Mouse (Mus musculus): ENCODE results near the gene Serpinb11. TPM values are rescaled to one million over a fixed set of nuclear protein-coding genes. Genes with fewer than 3 reads are reported as not detected.

Serpinb11 gene
- 0.19 TPM in 1 of 2 replicates, not detected in the other for polyA plus RNA-seq (2015; fragmentation: Nextera tagmentation; extraction: Ambion mirVana)

- Histone ChIP-seq H3K9me3 (replicated peaks) (no peaks in the 10 kb centered on the region), H3K9ac (no peak within 1 kb of the TSS), H3K27ac (no peak within 1 kb of the TSS), H3K4me1 (replicated peaks) (no peaks in the 10 kb centered on the region), H3K36me3 (no peaks in the 10 kb centered on the region), H3K27me3 (no peaks in the 10 kb centered on the region), H3K4me2 (no peak within 1 kb of the TSS), H3K4me3 (no peak within 1 kb of the TSS)
- WGBS = 53% methylated on average over 1 of the region's 1 CpGs
- no peak for ATAC-seq (replicated peaks; ENCODE audit: insufficient number of reproducible peaks, insufficient read depth, low FRiP score, low read depth)
Measured at GRCm38 (mm10) chr1:107360898-107361297, at the start of gene Serpinb11. TSS of gene Serpinb11 (plus strand) at chr1:107361198.

GRCm38 (mm10) chr1:107345979-107346378, 15.0 kb upstream of the Serpinb11 start:
- ATAC-seq (replicated peaks; ENCODE audit: insufficient number of reproducible peaks, insufficient read depth, low FRiP score, low read depth) = no peak
- no peaks in the 10 kb centered on the region for H3K27me3 ChIP-seq
- no peak overlapping the region for H3K4me3 ChIP-seq
- H3K9ac ChIP-seq = no peak overlapping the region
- no peaks in the 10 kb centered on the region for H3K36me3 ChIP-seq
- no peaks in the 10 kb centered on the region for H3K4me1 ChIP-seq (replicated peaks)
- H3K9me3 ChIP-seq (replicated peaks) = no peaks in the 10 kb centered on the region
- H3K4me2 ChIP-seq = no peak overlapping the region
- no peak overlapping the region for H3K27ac ChIP-seq

GRCm38 (mm10) chr1:107346788-107347187, 14.2 kb upstream of the Serpinb11 start:
- H3K27me3 ChIP-seq = no peaks in the 10 kb centered on the region
- no peak for ATAC-seq (replicated peaks; ENCODE audit: insufficient number of reproducible peaks, insufficient read depth, low FRiP score, low read depth)
- no peaks in the 10 kb centered on the region for H3K9me3 ChIP-seq (replicated peaks)
- H3K4me1 ChIP-seq (replicated peaks) = no peaks in the 10 kb centered on the region
- H3K9ac ChIP-seq = no peak overlapping the region
- 77% methylated on average over 2 of the region's 2 CpGs for WGBS
- no peak overlapping the region for H3K27ac ChIP-seq
- no peaks in the 10 kb centered on the region for H3K36me3 ChIP-seq
- H3K4me3 ChIP-seq = no peak overlapping the region
- no peak overlapping the region for H3K4me2 ChIP-seq

GRCm38 (mm10) chr1:107350392-107350791, 10.6 kb upstream of the Serpinb11 start:
- Histone ChIP-seq H3K36me3 (no peaks in the 10 kb centered on the region), H3K27ac (no peak overlapping the region), H3K9ac (no peak overlapping the region), H3K27me3 (no peaks in the 10 kb centered on the region), H3K4me1 (replicated peaks) (no peaks in the 10 kb centered on the region), H3K9me3 (replicated peaks) (no peaks in the 10 kb centered on the region), H3K4me3 (no peak overlapping the region), H3K4me2 (no peak overlapping the region)
- 46% methylated on average over 3 of the region's 3 CpGs for WGBS
- no peak for ATAC-seq (replicated peaks; ENCODE audit: insufficient number of reproducible peaks, insufficient read depth, low FRiP score, low read depth)

DNA sequence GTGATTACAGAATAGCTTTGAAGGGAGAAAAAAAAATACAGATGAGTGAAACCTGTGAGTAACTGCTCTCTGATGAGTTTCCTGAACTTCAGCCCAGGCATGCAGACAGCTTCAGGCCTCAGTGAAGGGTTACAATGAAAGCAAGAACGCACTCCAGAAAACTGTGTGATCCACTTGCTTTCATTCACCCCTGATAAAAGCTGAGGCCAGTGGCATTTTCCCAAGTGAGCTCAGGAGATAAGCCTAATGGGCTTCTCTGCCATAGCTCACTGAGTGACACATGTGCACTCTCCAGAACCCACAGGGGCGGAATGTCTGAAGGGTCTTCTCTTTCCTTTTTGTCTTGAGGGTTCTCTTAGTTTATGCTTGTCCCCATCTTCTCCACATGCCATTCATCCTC, 9.9 kb upstream of the Serpinb11 start:
- Histone ChIP-seq H3K4me2 (no peak overlapping the region), H3K27me3 (no peaks in the 10 kb centered on the region), H3K4me3 (no peak overlapping the region), H3K9me3 (replicated peaks) (no peaks in the 10 kb centered on the region), H3K36me3 (no peaks in the 10 kb centered on the region), H3K4me1 (replicated peaks) (no peaks in the 10 kb centered on the region), H3K27ac (no peak overlapping the region), H3K9ac (no peak overlapping the region)
- no peak for ATAC-seq (replicated peaks; ENCODE audit: insufficient number of reproducible peaks, insufficient read depth, low FRiP score, low read depth)
- WGBS = 32% methylated on average over 2 of the region's 2 CpGs

DNA sequence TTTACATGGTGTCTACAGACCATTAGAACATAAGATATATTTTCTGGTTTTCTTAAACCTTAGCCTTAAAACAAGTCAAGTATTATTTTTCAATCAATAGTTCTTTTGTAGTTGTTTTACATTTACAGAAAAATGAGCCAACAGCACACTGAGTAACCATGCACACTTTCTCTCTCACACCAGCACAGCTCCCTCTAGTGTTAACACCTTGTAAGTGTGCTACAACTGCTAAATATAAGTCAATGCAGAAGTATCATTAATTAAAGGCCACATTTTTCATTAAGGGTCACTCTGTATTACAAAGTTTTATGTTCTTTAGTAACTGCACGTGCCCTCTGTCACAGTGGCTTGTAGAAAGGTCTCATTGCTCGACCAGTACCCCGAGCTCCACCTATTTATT, 8.0 kb upstream of the Serpinb11 start:
- no peak for ATAC-seq (replicated peaks; ENCODE audit: insufficient number of reproducible peaks, insufficient read depth, low FRiP score, low read depth)
- 49% methylated on average over 3 of the region's 3 CpGs for WGBS
- Histone ChIP-seq H3K27me3 (no peaks in the 10 kb centered on the region), H3K4me1 (replicated peaks) (no peaks in the 10 kb centered on the region), H3K4me3 (no peak overlapping the region), H3K36me3 (no peaks in the 10 kb centered on the region), H3K9ac (no peak overlapping the region), H3K9me3 (replicated peaks) (no peaks in the 10 kb centered on the region), H3K4me2 (no peak overlapping the region), H3K27ac (no peak overlapping the region)

DNA sequence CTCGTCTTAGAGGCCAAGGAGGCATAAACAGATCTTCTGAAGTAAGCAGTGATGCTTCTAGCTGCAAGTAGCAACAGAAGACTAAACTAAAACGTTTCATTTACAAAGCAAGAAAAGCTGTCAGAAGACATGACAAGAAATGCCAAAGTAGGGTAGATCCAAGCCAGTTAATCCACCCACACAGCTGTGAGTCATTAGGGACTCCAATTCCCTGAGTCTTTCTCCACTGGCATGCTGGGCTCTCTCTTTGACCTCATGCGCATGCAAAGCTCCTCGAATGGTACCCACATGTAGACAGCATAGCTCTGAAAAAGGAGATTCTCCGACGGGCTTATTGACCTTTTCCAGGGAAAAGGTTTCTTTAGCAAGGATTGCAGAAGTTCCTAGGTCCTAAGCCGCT, 5.0 kb downstream of the Serpinb11 start:
- no peak for ATAC-seq (replicated peaks; ENCODE audit: insufficient number of reproducible peaks, insufficient read depth, low FRiP score, low read depth)
- Histone ChIP-seq H3K9ac (no peak overlapping the region), H3K4me1 (replicated peaks) (peaks cover 6% of the 10 kb centered on the region; the same call in 1 of the 2 replicates), H3K4me3 (no peak overlapping the region), H3K36me3 (no peaks in the 10 kb centered on the region), H3K27me3 (no peaks in the 10 kb centered on the region), H3K27ac (no peak overlapping the region), H3K9me3 (replicated peaks) (no peaks in the 10 kb centered on the region), H3K4me2 (no peak overlapping the region)
- 66% methylated on average over 7 of the region's 7 CpGs for WGBS

DNA sequence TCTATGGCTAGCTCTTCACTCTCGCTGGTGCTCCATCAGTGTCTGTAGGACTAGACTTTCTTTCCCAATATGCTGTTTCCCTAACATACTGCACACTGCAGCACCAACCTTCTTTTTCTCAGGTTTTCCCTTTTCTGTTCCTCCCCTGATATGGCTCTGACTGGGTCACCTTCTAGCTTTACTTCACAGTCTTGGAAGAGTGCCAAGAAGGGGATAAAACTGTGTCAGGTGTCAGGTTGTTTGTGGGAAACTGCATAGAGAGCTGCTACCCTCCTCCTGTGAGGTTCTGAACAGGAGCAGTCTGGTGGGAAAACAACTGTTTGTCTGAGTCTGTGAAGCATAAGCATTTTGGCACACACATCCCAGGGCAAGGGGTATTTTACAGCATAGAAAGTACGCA, 7.9 kb downstream of the Serpinb11 start:
- no peak overlapping the region for H3K9ac ChIP-seq
- ATAC-seq (replicated peaks; ENCODE audit: insufficient number of reproducible peaks, insufficient read depth, low FRiP score, low read depth) = no peak

DNA sequence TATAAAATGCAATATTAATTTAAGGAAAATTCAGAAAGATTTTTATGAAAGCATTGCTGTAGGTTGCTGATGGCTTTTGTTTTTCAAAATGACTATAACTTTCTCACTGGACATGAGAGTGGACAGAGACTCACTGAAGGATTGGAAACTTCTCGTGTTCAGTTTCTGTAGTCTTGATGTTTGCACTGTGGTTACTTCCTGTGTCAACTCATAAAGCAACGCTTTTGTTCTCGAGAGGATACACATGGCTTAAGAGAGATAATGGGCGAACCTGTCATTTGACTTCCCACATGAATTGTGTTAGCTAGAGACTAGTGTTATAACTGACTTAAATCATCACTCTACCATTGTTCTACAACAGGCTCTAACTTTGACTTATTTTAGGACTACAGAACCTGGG, 16.0 kb downstream of the Serpinb11 start:
- Histone ChIP-seq H3K4me1 (replicated peaks) (no peaks in the 10 kb centered on the region), H3K36me3 (no peaks in the 10 kb centered on the region), H3K9ac (no peak overlapping the region), H3K4me2 (no peak overlapping the region), H3K9me3 (replicated peaks) (no peaks in the 10 kb centered on the region), H3K27ac (no peak overlapping the region), H3K4me3 (no peak overlapping the region), H3K27me3 (no peaks in the 10 kb centered on the region)
- no peak for ATAC-seq (replicated peaks; ENCODE audit: insufficient number of reproducible peaks, insufficient read depth, low FRiP score, low read depth)
- WGBS = 41% methylated on average over 4 of the region's 4 CpGs

More for the DNA sequence above, 7.9 kb downstream of the Serpinb11 start:
- Histone ChIP-seq H3K9me3 (replicated peaks) (no peaks in the 10 kb centered on the region), H3K4me1 (replicated peaks) (peaks cover 6% of the 10 kb centered on the region; the same call in 1 of the 2 replicates), H3K4me3 (no peak overlapping the region), H3K4me2 (no peak overlapping the region), H3K27ac (no peak overlapping the region), H3K36me3 (no peaks in the 10 kb centered on the region), H3K27me3 (no peaks in the 10 kb centered on the region)
- 59% methylated on average over 2 of the region's 2 CpGs for WGBS

GRCm38 (mm10) chr1:107378368-107378767, 17.4 kb downstream of the Serpinb11 start:
- H3K4me3 ChIP-seq = no peak overlapping the region
- no peak overlapping the region for H3K9ac ChIP-seq
- no peaks in the 10 kb centered on the region for H3K36me3 ChIP-seq
- no peak overlapping the region for H3K4me2 ChIP-seq
- no peaks in the 10 kb centered on the region for H3K9me3 ChIP-seq (replicated peaks)
- no peaks in the 10 kb centered on the region for H3K4me1 ChIP-seq (replicated peaks)
- H3K27me3 ChIP-seq = no peaks in the 10 kb centered on the region
- no peak for ATAC-seq (replicated peaks; ENCODE audit: insufficient number of reproducible peaks, insufficient read depth, low FRiP score, low read depth)
- H3K27ac ChIP-seq = no peak overlapping the region

GRCm38 (mm10) chr1:107381491-107381890, 20.5 kb downstream of the Serpinb11 start:
- Histone ChIP-seq H3K4me3 (no peak overlapping the region), H3K9me3 (replicated peaks) (no peaks in the 10 kb centered on the region), H3K9ac (no peak overlapping the region), H3K27me3 (no peaks in the 10 kb centered on the region), H3K27ac (no peak overlapping the region), H3K4me1 (replicated peaks) (no peaks in the 10 kb centered on the region), H3K36me3 (no peaks in the 10 kb centered on the region), H3K4me2 (no peak overlapping the region)
- no peak for ATAC-seq (replicated peaks; ENCODE audit: insufficient number of reproducible peaks, insufficient read depth, low FRiP score, low read depth)

- H3K4me3 ChIP-seq = no peak overlapping the region
- no peaks in the 10 kb centered on the region for H3K27me3 ChIP-seq
- no peaks in the 10 kb centered on the region for H3K4me1 ChIP-seq (replicated peaks)
- H3K9me3 ChIP-seq (replicated peaks) = no peaks in the 10 kb centered on the region
- no peaks in the 10 kb centered on the region for H3K36me3 ChIP-seq
- no peak for ATAC-seq (replicated peaks; ENCODE audit: insufficient number of reproducible peaks, insufficient read depth, low FRiP score, low read depth)
- H3K4me2 ChIP-seq = no peak overlapping the region
- no peak overlapping the region for H3K27ac ChIP-seq
- 81% methylated on average over 1 of the region's 1 CpGs for whole genome bisulfite sequencing
- H3K9ac ChIP-seq = no peak overlapping the region
Measured at GRCm38 (mm10) chr1:107382404-107382803, 21.4 kb downstream of the Serpinb11 start.
